Comparison of ENCODE assay signal across 8 mouse cellular contexts in genomic region chr15:60824751-60825227, GRCm38 (mm10). TPM values are rescaled to one million over a fixed set of nuclear protein-coding genes. Genes with fewer than 3 reads are reported as not detected.
A peak's percentile ranks its signal among the peaks of the same experiment; 100 is the strongest.
DNase-seq lines count a peak whose midpoint lies in the region; ATAC-seq and TF ChIP-seq lines count a peak whose summit lies in the region.

No protein-coding gene starts in this region.

- peaks cover 0 to 9% of the 10 kb centered on the region in 2 experiments for H3K36me3 ChIP-seq in CH12.LX (replicated peaks in 1 of 2; ENCODE audit: control insufficient read depth in 1 of 2, insufficient read depth in 1 of 2, low read length in 1 of 2)
- H3K36me3 ChIP-seq in forebrain, embryonic 16.5 days (ENCODE audit: control insufficient read depth, insufficient read depth), result no peaks in the 10 kb centered on the region
- H3K36me3 ChIP-seq in neural tube, embryonic 15.5 days, result no peaks in the 10 kb centered on the region

- DNase-seq in CH12.LX (ENCODE audit: extremely low read depth), result peak; percentile 91
- DNase-seq in cerebellum, adult 11-12 months, result peak; percentile 52
- peak; percentile 88 to 93 for DNase-seq in heart, postnatal 36 days
- peak; percentile 84 to 86 for DNase-seq in layer of hippocampus, adult 2 months (ENCODE audit: low spot score in 2 of 2)
- DNase-seq in lung, adult 2 months, result peak; percentile 91
- DNase-seq in testis, postnatal 10 days (ENCODE audit: low spot score), result peak; percentile 93

- in situ Hi-C loops in CH12.LX (cut with MboI; ENCODE audit: low pct_ligation_motif_present, low pct_unique_long_range_greater_than_20kb, low sequenced_read_pairs), result no loop called here

- under 1% methylated on average over 32 of the region's 32 CpGs for WGBS in forebrain, embryonic 16.5 days
- under 1% methylated on average over 32 of the region's 32 CpGs for WGBS in lung, adult 2 months
- under 1% methylated on average over 32 of the region's 32 CpGs for WGBS in neural tube, embryonic 15.5 days

- H3K27me3 ChIP-seq in CH12.LX (replicated peaks), result no peaks in the 10 kb centered on the region
- H3K27me3 ChIP-seq in forebrain, embryonic 16.5 days (replicated peaks; ENCODE audit: control insufficient read depth, insufficient read depth, low read length), result no peaks in the 10 kb centered on the region
- peaks cover 4% of the 10 kb centered on the region; the same call in 1 of the 2 replicates for H3K27me3 ChIP-seq in neural tube, embryonic 15.5 days (replicated peaks)

- H3K4me2 ChIP-seq in CH12.LX (ENCODE audit: insufficient read depth, low read depth, poor library complexity, severe bottlenecking), result peak overlapping the region; percentile 52
- H3K4me2 ChIP-seq in forebrain, embryonic 16.5 days (ENCODE audit: low read length), result peak overlapping the region; percentile 100
- peak overlapping the region; percentile 97 for H3K4me2 ChIP-seq in neural tube, embryonic 15.5 days

- H3K4me1 ChIP-seq in CH12.LX (ENCODE audit: control insufficient read depth in 1 of 2, insufficient read depth in 2 of 2), result peaks cover 0 to 18% of the 10 kb centered on the region in 2 experiments; a peak in 2 of 4 replicates
- H3K4me1 ChIP-seq in forebrain, embryonic 16.5 days (replicated peaks; ENCODE audit: control insufficient read depth, insufficient read depth, low read length), result peaks cover 19% of the 10 kb centered on the region
- H3K4me1 ChIP-seq in lung, adult 2 months (ENCODE audit: control insufficient read depth, insufficient read depth, low read length), result 0 out of 2 replicates have a peak, but pooled peaks cover 2% of the 10 kb centered on the region
- peaks cover 25% of the 10 kb centered on the region for H3K4me1 ChIP-seq in neural tube, embryonic 15.5 days

- dilution Hi-C loops in CH12.LX (cut with MboI; ENCODE audit: extremely low pct_ligation_motif_present, extremely low pct_unique_long_range_greater_than_20kb, low sequenced_read_pairs), result no loop called here

- ATAC-seq in forebrain, embryonic 16.5 days, result peak; percentile 93
- peak; percentile 89 for ATAC-seq in neural tube, embryonic 15.5 days (ENCODE audit: low FRiP score)

- intact Hi-C loops in heart, postnatal 36 days (cut with DNase I), result loop anchor here (2.0 to 5.0 kb wide), 5 partner anchors 62 to 573 kb away; no protein-coding TSS in a partner anchor

- no peaks in the 10 kb centered on the region for H3K79me2 ChIP-seq in CH12.LX (replicated peaks; ENCODE audit: control insufficient read depth, extremely low read depth, insufficient read depth, poor library complexity, severe bottlenecking)

- TF ChIP-seq CTCF in CH12.LX (conservative IDR thresholded peaks at IDR 0.05 in 1 of 2, IDR thresholded peaks at IDR 0.05 in 1 of 2; ENCODE audit: low read depth in 2 of 2, low read length in 2 of 2), result no peak
- peak; percentile 52 for TF ChIP-seq CTCF in layer of hippocampus, adult 2 months (conservative IDR thresholded peaks at IDR 0.05)
- TF ChIP-seq CTCF in lung, adult 2 months (IDR thresholded peaks at IDR 0.05; ENCODE audit: insufficient read depth, low read length), result no peak

- TF ChIP-seq RAD21 in CH12.LX (IDR thresholded peaks at IDR 0.05; ENCODE audit: low read depth, low read length), result no peak; the same call in 1 of the 2 replicates

- peak overlapping the region; percentile 41 for H3K9ac ChIP-seq in CH12.LX (ENCODE audit: insufficient read depth, low read depth)
- H3K9ac ChIP-seq in forebrain, embryonic 16.5 days (replicated peaks; ENCODE audit: low read depth, low read length), result peak overlapping the region; percentile 73
- peak overlapping the region; percentile 64 for H3K9ac ChIP-seq in neural tube, embryonic 15.5 days (replicated peaks)

- peak overlapping the region; percentile 28 to 74 (median 62) for H3K4me3 ChIP-seq in CH12.LX (replicated peaks in 1 of 3; ENCODE audit: low read depth in 2 of 3, low read length in 2 of 3, poor library complexity in 1 of 3)
- H3K4me3 ChIP-seq in forebrain, embryonic 16.5 days (replicated peaks; ENCODE audit: low read length), result peak overlapping the region; percentile 76
- H3K4me3 ChIP-seq in layer of hippocampus, adult 2 months, result peak overlapping the region; percentile 95
- peak overlapping the region; percentile 99 for H3K4me3 ChIP-seq in lung, adult 2 months (replicated peaks; ENCODE audit: extremely low read depth, low read depth, low read length)
- peak overlapping the region; percentile 77 for H3K4me3 ChIP-seq in neural tube, embryonic 15.5 days (replicated peaks)

- TF ChIP-seq EP300 in CH12.LX (IDR thresholded peaks at IDR 0.05; ENCODE audit: low read length), result no peak

- peaks cover 16% of the 10 kb centered on the region for H3K9me3 ChIP-seq in CH12.LX (replicated peaks; ENCODE audit: low read length)
- H3K9me3 ChIP-seq in forebrain, embryonic 16.5 days (ENCODE audit: control insufficient read depth, low read length), result no peaks in the 10 kb centered on the region
- H3K9me3 ChIP-seq in neural tube, embryonic 15.5 days (replicated peaks), result no peaks in the 10 kb centered on the region

- peak; percentile 62 for TF ChIP-seq POLR2A in CH12.LX (IDR thresholded peaks at IDR 0.05; ENCODE audit: low read depth, low read length)
- TF ChIP-seq POLR2A in lung, adult 2 months (IDR thresholded peaks at IDR 0.05; ENCODE audit: borderline replicate concordance, extremely low read depth, low read depth, low read length), result peak; percentile 89

- no peak overlapping the region for H3K27ac ChIP-seq in CH12.LX (ENCODE audit: insufficient read depth, low read depth)
- H3K27ac ChIP-seq in forebrain, embryonic 16.5 days (ENCODE audit: low read length), result peak overlapping the region; percentile 78
- peak overlapping the region; percentile 91 for H3K27ac ChIP-seq in layer of hippocampus, adult 2 months
- peak overlapping the region; percentile 82 for H3K27ac ChIP-seq in neural tube, embryonic 15.5 days (replicated peaks)

TF ChIP-seq in CH12.LX, 34 proteins besides CTCF, POLR2A, EP300 and RAD21:
- TF ChIP-seq BHLHE40 (IDR thresholded peaks at IDR 0.05; ENCODE audit: low read depth, low read length), result no peak
- TF ChIP-seq ZKSCAN1 (IDR thresholded peaks at IDR 0.05; ENCODE audit: borderline replicate concordance, low read depth, low read length), result no peak
- TF ChIP-seq E2F4 (IDR thresholded peaks at IDR 0.05; ENCODE audit: insufficient replicate concordance, low read depth, low read length), result no peak
- TF ChIP-seq UBTF (IDR thresholded peaks at IDR 0.05; ENCODE audit: low read depth, low read length), result no peak
- no peak for TF ChIP-seq JUND (conservative IDR thresholded peaks at IDR 0.05; ENCODE audit: low read depth, low read length)
- TF ChIP-seq TCF12 (IDR thresholded peaks at IDR 0.05; ENCODE audit: low read depth, low read length), result peak; percentile 37; the same call in 1 of the 2 replicates
- TF ChIP-seq ELF1 (IDR thresholded peaks at IDR 0.05; ENCODE audit: low read depth, low read length), result no peak; the same call in 1 of the 2 replicates
- TF ChIP-seq MAX (IDR thresholded peaks at IDR 0.05; ENCODE audit: low read length), result 0 out of 2 replicates have a peak, but pooled peaks have one; percentile 19
- TF ChIP-seq ZMIZ1 (IDR thresholded peaks at IDR 0.05; ENCODE audit: low read depth, low read length), result 0 out of 2 replicates have a peak, but pooled peaks have one; percentile 23
- 0 out of 2 replicates have a peak, but pooled peaks have one; percentile 25 for TF ChIP-seq SIN3A (IDR thresholded peaks at IDR 0.05; ENCODE audit: low read length)
- TF ChIP-seq JUN (IDR thresholded peaks at IDR 0.05; ENCODE audit: insufficient read depth, low read depth, low read length), result no peak
- no peak for TF ChIP-seq GABPA (IDR thresholded peaks at IDR 0.05; ENCODE audit: insufficient replicate concordance, low read depth, low read length)
- TF ChIP-seq MEF2A (IDR thresholded peaks at IDR 0.05; ENCODE audit: borderline replicate concordance, low read depth, low read length), result no peak
- peak; percentile 73; the same call in 1 of the 2 replicates for TF ChIP-seq MAZ (IDR thresholded peaks at IDR 0.05; ENCODE audit: low read depth, low read length)
- TF ChIP-seq NELFE (IDR thresholded peaks at IDR 0.05; ENCODE audit: low read depth, low read length), result no peak
- TF ChIP-seq CHD2 (IDR thresholded peaks at IDR 0.05; ENCODE audit: low read length), result no peak
- no peak for TF ChIP-seq CHD1 (IDR thresholded peaks at IDR 0.05; ENCODE audit: low read depth, low read length)
- no peak for TF ChIP-seq TBP (conservative IDR thresholded peaks at IDR 0.05; ENCODE audit: low read depth, low read length)

RNA-seq across cellular contexts. Expression of gene Fam84b, which starts 28.8 kb away (rescaled TPM):
- total RNA-seq in CH12.LX (2012; rRNA removed) (1.9 and 3.0 TPM in 2 replicates), CH12.LX (2014; rRNA removed) (0.51 and 0.53 TPM in 2 replicates)
- 0.52 and 0.76 TPM in 2 replicates for polyA plus RNA-seq in CH12.LX (2012; ENCODE audit: insufficient read length, low read depth)
- polyA plus RNA-seq in forebrain, embryonic 16.5 days (2015; fragmentation: Nextera tagmentation; extraction: Ambion mirVana), result 11.5 and 13.9 TPM in 2 replicates
- 10 to 100 TPM in 1 of 2 experiments, 1 to 10 TPM in 1; 6.8 to 10.5 TPM for total RNA-seq in heart, postnatal 36 days (2021)
- total RNA-seq in layer of hippocampus, adult 2 months (2021), result 10 to 100 TPM; 13.0 to 16.0 TPM
- polyA plus RNA-seq in lung, adult 2 months (2012; rRNA removed), result 38.2 and 40.9 TPM in 2 replicates
- 5.5 and 6.2 TPM in 2 replicates for polyA plus RNA-seq in neural tube, embryonic 15.5 days (2015; fragmentation: Nextera tagmentation; extraction: Ambion mirVana)
